Mouse (Mus musculus) forebrain, embryonic 15.5 days (tissue): ENCODE results near the gene Slc35e1. TPM values are rescaled to one million over a fixed set of nuclear protein-coding genes. Genes with fewer than 3 reads are reported as not detected.

Source experiments
- ATAC-seq: fragments of 200-750 bp; cut with Nextera tagmentation; replicated peaks from 2 replicates; pipeline ENCODE4 v1.8.0; 2017; ENCODE audit warnings: mild to moderate bottlenecking, moderate TSS enrichment, moderate library complexity
- H3K27ac ChIP-seq: fragments of 300-500 bp; sonication (generic); replicated peaks from 2 replicates; pipeline ENCODE4 v1.5.1; 2015; ENCODE audit warnings: mild to moderate bottlenecking, inconsistent platforms
- H3K27me3 ChIP-seq: fragments of 300-500 bp; sonication (generic); 2 replicates; pipeline ENCODE4 v1.6.1; 2015; ENCODE audit warnings: inconsistent platforms
- H3K36me3 ChIP-seq: fragments of 300-500 bp; sonication (generic); 2 replicates; pipeline ENCODE4 v1.6.1; 2015; ENCODE audit warnings: mild to moderate bottlenecking, inconsistent platforms
- H3K4me1 ChIP-seq: fragments of 300-500 bp; sonication (generic); 2 replicates; pipeline ENCODE4 v1.6.1; 2015; ENCODE audit warnings: inconsistent platforms
- H3K4me2 ChIP-seq: fragments of 300-500 bp; sonication (generic); replicated peaks from 2 replicates; pipeline ENCODE4 v1.6.1; 2015; ENCODE audit warnings: mild to moderate bottlenecking, inconsistent platforms
- H3K4me3 ChIP-seq: fragments of 300-500 bp; sonication (generic); 2 replicates; pipeline ENCODE4 v1.5.1; 2015; ENCODE audit warnings: mild to moderate bottlenecking, inconsistent platforms
- H3K9ac ChIP-seq: fragments of 300-500 bp; sonication (generic); replicated peaks from 2 replicates; pipeline ENCODE4 v1.6.1; 2015; ENCODE audit warnings: mild to moderate bottlenecking, inconsistent platforms
- H3K9me3 ChIP-seq: fragments of 300-500 bp; sonication (generic); 2 replicates; pipeline ENCODE4 v1.6.1; 2016; ENCODE audit warnings: inconsistent platforms
- WGBS: fragments of 180-500 bp; shearing (Covaris S2); methylation state at CpG from one replicate; pipeline ENCODE4 v1.1.7; 2015; ENCODE audit warnings: mixed read lengths; 5-methylcytosine and 5-hydroxymethylcytosine counted together
- polyA plus RNA-seq: library from polyadenylated mRNA; unstranded; fragments of >200 nt; fragmentation: Nextera tagmentation; extraction: Ambion mirVana; gene quantifications from 2 replicates; pipeline ENCODE4 v1.2.1, GENCODE M21; 2015

Gene Slc35e1
- polyA plus RNA-seq, 1 experiment from 2014 or later = 13.8 TPM

DNA sequence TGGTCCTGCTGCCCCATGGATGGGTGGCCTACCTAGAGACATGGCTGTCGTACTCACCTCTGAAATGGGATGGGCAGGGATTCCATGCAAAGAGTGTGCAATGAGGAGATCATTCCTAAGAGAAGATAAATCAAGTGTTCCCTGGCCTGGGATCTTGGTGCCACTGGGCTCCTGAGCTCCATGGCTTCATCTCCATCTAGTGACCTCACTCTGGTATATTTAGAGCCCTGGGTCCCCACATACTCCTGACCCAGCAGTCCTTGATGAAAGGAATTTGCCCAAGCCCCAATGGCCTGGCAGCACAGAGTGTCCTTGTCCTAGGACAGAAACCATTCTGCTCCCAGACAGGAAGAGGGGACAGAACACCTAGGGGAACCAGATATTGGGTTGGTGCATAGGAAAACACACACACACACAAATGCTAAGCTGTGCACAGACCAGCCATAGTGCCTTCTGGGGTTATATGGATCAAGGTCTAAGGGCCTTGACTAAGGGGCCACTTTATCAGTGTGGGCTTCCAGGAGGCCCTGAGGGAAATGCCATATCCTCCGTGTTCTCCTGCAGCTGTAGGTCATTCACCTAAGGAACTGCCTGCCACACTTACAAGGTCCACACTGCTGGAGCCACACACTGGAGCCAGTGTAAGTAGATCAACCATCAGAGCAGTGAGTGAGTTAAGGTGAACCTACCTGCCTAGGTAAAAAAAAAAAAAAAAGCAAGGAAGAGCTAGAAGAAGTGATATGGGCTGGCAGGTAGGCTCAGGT is 7.3 kb upstream of the Slc35e1 start:
- no peak overlapping the region for H3K27ac ChIP-seq
- WGBS = 86% methylated on average over 2 of the region's 2 CpGs
- H3K4me3 ChIP-seq = no peak overlapping the region
- ATAC-seq = no peak
- no peaks in the 10 kb centered on the region for H3K9me3 ChIP-seq
- peaks cover 30% of the 10 kb centered on the region for H3K4me1 ChIP-seq
- H3K9ac ChIP-seq = no peak overlapping the region
- no peak overlapping the region for H3K4me2 ChIP-seq
- no peaks in the 10 kb centered on the region for H3K27me3 ChIP-seq
- peaks cover 19% of the 10 kb centered on the region for H3K36me3 ChIP-seq

- no peaks in the 10 kb centered on the region for H3K27me3 ChIP-seq
- WGBS = 94% methylated on average over 4 of the region's 4 CpGs
- H3K36me3 ChIP-seq = peaks cover 19% of the 10 kb centered on the region
- H3K4me1 ChIP-seq = peaks cover 28% of the 10 kb centered on the region
- H3K9me3 ChIP-seq = no peaks in the 10 kb centered on the region
- H3K4me3 ChIP-seq = no peak overlapping the region
- no peak overlapping the region for H3K27ac ChIP-seq
- H3K9ac ChIP-seq = no peak overlapping the region
- ATAC-seq = no peak
- no peak overlapping the region for H3K4me2 ChIP-seq
These were observed 6.1 kb upstream of the Slc35e1 start for GRCm38 (mm10) chr8:72498527-72498926.

DNA sequence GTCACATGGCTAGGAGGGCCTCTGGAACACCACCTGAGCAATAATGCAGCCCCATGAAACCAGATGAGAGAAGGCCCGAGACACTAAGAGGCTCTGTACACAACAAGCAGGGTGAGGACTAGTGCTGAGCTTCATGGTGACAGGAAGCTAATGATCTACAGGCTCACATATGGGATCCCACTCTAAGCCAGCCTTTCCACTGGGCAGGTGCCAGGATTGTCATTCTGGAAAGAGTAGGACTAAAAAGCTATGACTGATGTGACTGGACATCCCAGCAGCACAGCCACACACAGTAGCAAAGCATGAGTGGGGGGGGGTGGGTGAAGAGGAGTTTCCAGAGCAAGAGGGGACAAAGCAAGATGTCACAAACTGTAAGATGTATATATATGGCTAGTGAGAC is 5.5 kb upstream of the Slc35e1 start:
- Histone ChIP-seq H3K27me3 (no peaks in the 10 kb centered on the region), H3K4me1 (peaks cover 26% of the 10 kb centered on the region), H3K27ac (no peak overlapping the region), H3K9ac (no peak overlapping the region), H3K4me3 (no peak overlapping the region), H3K9me3 (no peaks in the 10 kb centered on the region), H3K36me3 (peaks cover 19% of the 10 kb centered on the region), H3K4me2 (no peak overlapping the region)
- no peak for ATAC-seq
- WGBS = 75% methylated on average over 1 of the region's 1 CpGs

DNA sequence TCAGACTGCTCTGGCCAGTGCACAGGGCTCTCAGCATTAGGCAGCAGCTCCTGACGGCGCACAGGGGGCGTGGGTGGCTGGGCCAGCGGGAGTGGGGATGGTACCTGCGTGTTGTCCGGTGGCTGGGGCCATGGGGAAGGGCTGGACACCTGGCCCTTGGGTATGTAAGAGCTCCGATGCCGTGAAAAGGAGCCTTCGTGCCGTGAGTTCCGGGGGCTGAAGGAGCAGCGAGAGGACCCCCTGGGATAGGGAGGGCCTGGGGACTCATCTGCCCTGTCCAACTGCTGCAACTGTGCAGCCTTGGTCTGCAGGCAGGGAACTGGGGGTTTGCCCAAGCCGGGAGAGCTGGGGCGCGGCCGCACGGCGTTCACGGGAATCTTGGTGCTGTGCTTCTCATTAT is 3.8 kb upstream of the Slc35e1 start:
- Histone ChIP-seq H3K36me3 (peaks cover 19% of the 10 kb centered on the region), H3K9me3 (no peaks in the 10 kb centered on the region), H3K27ac (no peak overlapping the region), H3K9ac (no peak overlapping the region), H3K27me3 (no peaks in the 10 kb centered on the region), H3K4me3 (no peak overlapping the region), H3K4me1 (peaks cover 29% of the 10 kb centered on the region), H3K4me2 (no peak overlapping the region)
- whole genome bisulfite sequencing = 93% methylated on average over 19 of the region's 19 CpGs
- no peak for ATAC-seq

GRCm38 (mm10) chr8:72495411-72496111 is 3.1 kb upstream of the Slc35e1 start:
- no peak overlapping the region for H3K9ac ChIP-seq
- ATAC-seq = no peak
- H3K4me1 ChIP-seq = peaks cover 35% of the 10 kb centered on the region
- peaks cover 19% of the 10 kb centered on the region for H3K36me3 ChIP-seq
- no peak overlapping the region for H3K27ac ChIP-seq
- WGBS = 90% methylated on average over 23 of the region's 23 CpGs
- no peaks in the 10 kb centered on the region for H3K27me3 ChIP-seq
- no peaks in the 10 kb centered on the region for H3K9me3 ChIP-seq
- H3K4me2 ChIP-seq = no peak overlapping the region
- H3K4me3 ChIP-seq = no peak overlapping the region

DNA sequence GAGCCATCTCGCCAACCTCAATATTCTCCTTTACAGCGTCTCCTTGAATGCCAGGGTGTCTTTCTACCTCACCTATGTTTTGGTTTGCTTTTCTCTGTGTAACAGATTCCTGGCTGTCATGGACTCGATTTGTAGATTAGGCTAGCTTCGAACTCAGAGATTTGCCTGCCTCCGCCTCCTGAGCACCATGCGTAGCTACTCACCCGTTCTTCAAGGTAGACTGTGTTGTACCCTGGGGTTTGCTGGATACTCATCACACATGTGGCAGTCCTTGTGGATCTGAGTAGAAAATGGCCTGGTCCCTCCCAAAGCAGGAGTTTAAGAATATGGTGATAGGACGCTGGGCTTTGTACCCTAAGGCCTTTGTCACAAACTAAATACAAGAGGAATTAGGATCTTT is 967 bp upstream of the Slc35e1 start:
- Histone ChIP-seq H3K4me3 (peak overlapping the region; percentile 98), H3K27ac (peak overlapping the region; percentile 82), H3K4me1 (peaks cover 39% of the 10 kb centered on the region), H3K36me3 (peaks cover 23% of the 10 kb centered on the region), H3K9ac (peak overlapping the region; percentile 69), H3K9me3 (no peaks in the 10 kb centered on the region), H3K27me3 (no peaks in the 10 kb centered on the region), H3K4me2 (peak overlapping the region; percentile 76)
- WGBS = 13% methylated on average over 8 of the region's 8 CpGs
- ATAC-seq = no peak

DNA sequence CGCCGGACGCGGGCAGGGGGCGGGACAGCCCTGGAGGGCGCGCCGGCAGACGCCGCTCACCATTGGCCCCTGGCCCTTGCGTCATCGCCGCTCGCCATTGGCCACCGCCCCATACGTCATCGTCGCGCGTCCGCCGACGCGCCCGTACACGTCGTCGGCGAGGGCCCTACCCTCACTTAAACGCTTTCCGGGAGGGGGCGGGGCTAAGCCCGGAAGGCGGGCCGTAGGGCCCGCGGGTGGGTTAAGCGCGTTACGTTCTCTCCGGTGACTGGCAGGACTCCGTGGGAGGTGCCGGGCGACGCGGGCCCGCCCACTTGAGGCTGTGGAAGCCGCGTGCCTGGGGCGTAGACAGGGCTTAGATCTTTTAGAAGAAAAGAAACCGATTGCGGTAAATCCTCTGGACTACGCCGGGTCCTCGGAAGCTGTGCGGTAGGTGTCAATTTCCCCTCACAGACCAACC is 238 bp upstream of the Slc35e1 start:
- H3K9me3 ChIP-seq = no peaks in the 10 kb centered on the region
- no peaks in the 10 kb centered on the region for H3K27me3 ChIP-seq
- peak; percentile 97 for ATAC-seq
- under 1% methylated on average over 53 of the region's 56 CpGs for WGBS
- peak overlapping the region; percentile 83 for H3K9ac ChIP-seq
- H3K4me3 ChIP-seq = peak overlapping the region; percentile 98
- H3K4me2 ChIP-seq = peak overlapping the region; percentile 76
- H3K4me1 ChIP-seq = peaks cover 36% of the 10 kb centered on the region
- H3K36me3 ChIP-seq = peaks cover 30% of the 10 kb centered on the region
- peak overlapping the region; percentile 82 for H3K27ac ChIP-seq

DNA sequence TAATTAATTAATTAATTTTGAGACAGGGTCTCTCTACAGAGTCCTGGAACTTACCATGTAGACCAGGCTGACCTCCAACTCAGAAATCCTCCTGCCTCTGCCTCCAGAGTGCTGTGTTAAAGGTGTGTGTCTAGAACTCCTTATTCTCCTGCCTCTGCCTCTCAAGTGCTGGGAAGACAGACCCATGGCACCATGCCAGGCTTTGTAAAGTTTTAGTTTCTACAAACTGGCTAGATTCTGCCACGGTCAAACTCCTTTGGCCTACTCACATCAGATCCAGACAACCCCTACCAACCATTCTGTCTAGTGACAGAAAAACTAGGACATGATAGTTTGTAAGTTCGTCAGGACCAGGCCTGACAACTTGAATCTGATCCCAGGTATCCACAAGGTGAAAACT is 1.4 kb downstream of the Slc35e1 start:
- Histone ChIP-seq H3K36me3 (peaks cover 25% of the 10 kb centered on the region), H3K27ac (no peak overlapping the region), H3K27me3 (no peaks in the 10 kb centered on the region), H3K4me1 (peaks cover 34% of the 10 kb centered on the region), H3K4me2 (peak overlapping the region; percentile 68; the same call in 1 of the 2 replicates), H3K4me3 (peak overlapping the region; percentile 98), H3K9ac (no peak overlapping the region; the same call in 1 of the 2 replicates), H3K9me3 (no peaks in the 10 kb centered on the region)
- ATAC-seq = no peak
- WGBS = 79% methylated on average over 2 of the region's 2 CpGs

- H3K36me3 ChIP-seq = peaks cover 40% of the 10 kb centered on the region
- H3K4me1 ChIP-seq = peaks cover 21% of the 10 kb centered on the region
- H3K9ac ChIP-seq = no peak overlapping the region
- no peak for ATAC-seq
- no peak overlapping the region for H3K4me2 ChIP-seq
- no peak overlapping the region for H3K4me3 ChIP-seq
- H3K9me3 ChIP-seq = no peaks in the 10 kb centered on the region
- H3K27ac ChIP-seq = no peak overlapping the region
- no peaks in the 10 kb centered on the region for H3K27me3 ChIP-seq
These were observed 5.4 kb downstream of the Slc35e1 start for GRCm38 (mm10) chr8:72487014-72487413.

DNA sequence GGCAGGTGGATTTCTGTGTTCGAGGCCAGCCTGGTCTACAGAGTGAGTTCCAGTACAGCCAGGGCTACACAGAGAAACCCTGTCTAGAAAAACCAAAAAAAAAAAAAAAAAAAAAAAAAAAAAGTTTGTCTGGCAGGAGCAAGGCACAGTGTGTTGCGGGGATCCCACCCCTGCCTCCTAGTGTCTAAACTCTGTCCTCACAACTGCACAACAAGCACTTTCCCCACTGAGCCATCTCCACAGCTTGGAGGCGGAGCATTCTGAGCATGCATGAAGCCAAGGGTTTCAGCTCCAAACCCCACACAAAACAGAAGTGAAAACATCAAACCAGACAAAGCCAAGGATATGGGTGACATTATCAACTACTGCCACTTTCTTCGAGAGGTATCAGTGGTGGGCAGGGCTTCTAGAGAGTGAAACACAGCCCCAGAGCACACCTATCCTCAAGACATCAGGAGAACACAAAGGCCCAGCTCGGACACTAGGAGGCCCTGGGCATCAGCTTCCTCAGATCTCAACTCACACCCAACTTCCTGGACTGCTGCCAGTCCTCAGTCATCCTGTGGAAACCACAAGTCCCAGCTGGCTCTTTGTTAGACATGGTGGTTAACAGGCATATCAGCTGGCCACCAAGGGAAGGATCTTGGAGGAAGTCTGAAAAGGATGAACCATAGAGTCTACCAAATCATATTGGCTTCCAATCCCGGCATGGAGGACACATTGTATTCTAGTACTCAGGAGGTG is 6.8 kb downstream of the Slc35e1 start:
- Histone ChIP-seq H3K27ac (no peak overlapping the region), H3K27me3 (no peaks in the 10 kb centered on the region), H3K4me1 (0 out of 2 replicates have a peak, but pooled peaks cover 7% of the 10 kb centered on the region), H3K36me3 (peaks cover 46% of the 10 kb centered on the region), H3K4me3 (no peak overlapping the region), H3K9me3 (no peaks in the 10 kb centered on the region), H3K4me2 (no peak overlapping the region), H3K9ac (no peak overlapping the region)
- WGBS = 86% methylated on average over 6 of the region's 6 CpGs
- ATAC-seq = no peak

DNA sequence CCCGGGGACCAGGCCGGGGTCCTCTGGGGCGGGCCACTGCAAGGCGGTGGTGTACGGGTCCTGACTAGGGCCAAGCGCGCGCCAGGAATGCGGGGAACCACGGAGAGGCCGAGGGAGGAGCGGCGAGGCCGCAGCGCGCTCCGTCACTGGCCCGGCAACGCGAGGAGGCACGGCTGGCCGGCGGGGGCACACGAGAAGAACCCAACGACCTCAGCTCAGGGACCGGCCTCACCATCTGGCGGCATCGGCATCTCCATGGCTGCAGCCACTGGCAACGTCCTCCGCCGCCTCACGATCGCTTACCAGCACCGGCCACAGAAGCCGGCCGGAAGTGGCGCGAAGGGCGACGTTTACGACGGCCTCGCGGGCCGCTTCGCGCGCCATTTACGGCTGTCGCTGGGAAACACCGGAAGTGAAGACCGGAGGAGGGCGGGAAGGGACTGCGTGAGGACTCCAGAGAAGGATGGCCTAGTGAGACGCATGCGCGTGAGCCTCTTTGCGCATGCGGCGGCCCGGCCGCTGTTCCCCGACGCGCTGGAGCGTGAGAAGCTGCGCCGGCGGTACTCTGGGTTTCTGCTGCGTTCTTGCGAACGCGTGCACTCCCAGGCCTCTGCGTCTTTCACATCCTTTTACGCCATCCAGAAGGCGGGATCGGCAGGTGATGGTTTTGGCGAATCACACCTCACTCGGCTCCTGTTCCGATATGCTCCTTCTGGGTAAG is 17.4 kb downstream of the Slc35e1 start, which contains the start of gene Cherp:
Gene Cherp (minus strand): TSS at position 401 of the 721 bp plus-strand sequence.
- Histone ChIP-seq H3K4me2 (peak within 1 kb of the TSS; percentile 95), H3K27me3 (no peaks in the 10 kb centered on the region), H3K4me3 (peak within 1 kb of the TSS; percentile 91), H3K4me1 (peaks cover 23% of the 10 kb centered on the region), H3K27ac (peak within 1 kb of the TSS; percentile 92), H3K9ac (peak within 1 kb of the TSS; percentile 88), H3K9me3 (no peaks in the 10 kb centered on the region), H3K36me3 (peaks cover 25% of the 10 kb centered on the region)
- WGBS = under 1% methylated on average over 80 of the region's 80 CpGs
- ATAC-seq = peak; percentile 97
